Mouse (Mus musculus) hindbrain, embryonic 11.5 days (tissue): ENCODE data around the gene Als2. TPM values are rescaled to one million over a fixed set of nuclear protein-coding genes. Genes with fewer than 3 reads are reported as not detected.

ENCODE experiments used
- ATAC-seq: fragments of 200-750 bp; cut with Nextera tagmentation; 2 replicates; pipeline ENCODE4 v1.8.0; 2017; ENCODE audit warnings: mild to moderate bottlenecking, moderate TSS enrichment, moderate library complexity; ENCODE audit not compliant: low FRiP score
- DNase-seq: peaks from one replicate; pipeline ENCODE4 v3.0.0-alpha.2; 2015; ENCODE audit warnings: low spot score
- H3K27ac ChIP-seq: fragments of 300-500 bp; sonication (generic); 2 replicates; pipeline ENCODE4 v1.5.1; 2014; ENCODE audit warnings: mild to moderate bottlenecking, low read depth, low read length
- H3K27me3 ChIP-seq: fragments of 300-500 bp; sonication (generic); 2 replicates; pipeline ENCODE4 v1.6.1; 2014; ENCODE audit warnings: mild to moderate bottlenecking, low read length, moderate library complexity, mixed read lengths; ENCODE audit not compliant: control insufficient read depth, insufficient read depth
- H3K36me3 ChIP-seq: fragments of 300-500 bp; sonication (generic); 2 replicates; pipeline ENCODE4 v1.6.1; 2014; ENCODE audit warnings: mild to moderate bottlenecking, low read length, moderate library complexity, mixed read lengths; ENCODE audit not compliant: control insufficient read depth, insufficient read depth
- H3K4me1 ChIP-seq: fragments of 300-500 bp; sonication (generic); replicated peaks from 2 replicates; pipeline ENCODE4 v1.6.1; 2014; ENCODE audit warnings: low read length, mixed read lengths; ENCODE audit not compliant: control insufficient read depth, insufficient read depth
- H3K4me2 ChIP-seq: fragments of 300-500 bp; sonication (generic); replicated peaks from 2 replicates; pipeline ENCODE4 v1.6.1; 2014; ENCODE audit warnings: mild to moderate bottlenecking, low read depth, low read length
- H3K4me3 ChIP-seq: fragments of 300-500 bp; sonication (generic); 2 replicates; pipeline ENCODE4 v1.5.1; 2014; ENCODE audit warnings: low read depth, low read length
- H3K9ac ChIP-seq: fragments of 300-500 bp; sonication (generic); 2 replicates; pipeline ENCODE4 v1.6.1; 2014; ENCODE audit warnings: low read depth, low read length
- H3K9me3 ChIP-seq: fragments of 300-500 bp; sonication (generic); 2 replicates; pipeline ENCODE4 v1.6.1; 2016; ENCODE audit warnings: low read length; ENCODE audit not compliant: control insufficient read depth
- WGBS: fragments of 180-500 bp; shearing (Covaris S2); extraction: QIAGEN DNeasy Blood & Tissue Kit; methylation state at CpG from one replicate; pipeline ENCODE4 v1.1.7; 2014; 5-methylcytosine and 5-hydroxymethylcytosine counted together
- polyA plus RNA-seq: library from polyadenylated mRNA; unstranded; fragments of >200 nt; fragmentation: Nextera tagmentation; extraction: Ambion mirVana; gene quantifications from 2 replicates; pipeline ENCODE4 v1.2.1, GENCODE M21; 2014

Gene Als2
- polyA plus RNA-seq, 1 experiment from 2014 or later = 15.9 TPM

GRCm38 (mm10) chr1:59202367-59202766, 34.7 kb downstream of the Als2 start:
- Histone ChIP-seq H3K27ac (no peak overlapping the region), H3K4me2 (no peak overlapping the region), H3K36me3 (no peaks in the 10 kb centered on the region), H3K9ac (no peak overlapping the region), H3K4me3 (no peak overlapping the region), H3K4me1 (no peaks in the 10 kb centered on the region), H3K9me3 (no peaks in the 10 kb centered on the region), H3K27me3 (no peaks in the 10 kb centered on the region)
- DNase-seq (no peak), ATAC-seq (no peak)
- WGBS = 91% methylated on average over 10 of the region's 10 CpGs

GRCm38 (mm10) chr1:59201561-59201960, 35.5 kb downstream of the Als2 start:
- 79% methylated on average over 1 of the region's 1 CpGs for WGBS
- H3K27ac ChIP-seq = no peak overlapping the region

DNA sequence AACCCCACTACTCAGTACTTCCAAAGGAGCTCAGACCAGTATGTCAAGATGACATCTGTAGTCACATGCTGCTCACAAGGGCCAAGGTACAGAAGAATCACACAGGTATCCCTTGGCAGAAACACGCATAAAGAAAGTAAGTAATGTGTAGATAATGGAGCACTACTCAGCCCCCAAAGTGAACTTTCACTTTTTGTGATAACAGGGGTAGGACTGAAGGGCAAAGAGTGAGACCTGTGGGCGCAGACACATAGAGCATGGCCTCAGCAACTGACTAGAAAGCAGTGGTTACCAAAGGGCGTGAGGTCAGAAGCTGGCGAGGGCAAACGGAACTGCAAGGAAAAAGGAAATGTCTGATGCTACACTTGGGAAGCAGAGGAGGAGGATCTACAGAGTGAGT, 36.1 kb downstream of the Als2 start:
- Histone ChIP-seq H3K36me3 (no peaks in the 10 kb centered on the region), H3K27me3 (no peaks in the 10 kb centered on the region), H3K4me1 (no peaks in the 10 kb centered on the region), H3K27ac (no peak overlapping the region), H3K4me2 (no peak overlapping the region), H3K9ac (no peak overlapping the region), H3K9me3 (no peaks in the 10 kb centered on the region), H3K4me3 (no peak overlapping the region)
- ATAC-seq (no peak), DNase-seq (no peak)
- WGBS = 92% methylated on average over 5 of the region's 5 CpGs

More at GRCm38 (mm10) chr1:59201561-59201960, 35.5 kb downstream of the Als2 start:
- no peak overlapping the region for H3K9ac ChIP-seq
- no peak for ATAC-seq
- H3K4me1 ChIP-seq = no peaks in the 10 kb centered on the region
- no peak overlapping the region for H3K4me2 ChIP-seq
- no peak overlapping the region for H3K4me3 ChIP-seq
- no peaks in the 10 kb centered on the region for H3K36me3 ChIP-seq
- no peaks in the 10 kb centered on the region for H3K9me3 ChIP-seq
- DNase-seq = no peak
- no peaks in the 10 kb centered on the region for H3K27me3 ChIP-seq

DNA sequence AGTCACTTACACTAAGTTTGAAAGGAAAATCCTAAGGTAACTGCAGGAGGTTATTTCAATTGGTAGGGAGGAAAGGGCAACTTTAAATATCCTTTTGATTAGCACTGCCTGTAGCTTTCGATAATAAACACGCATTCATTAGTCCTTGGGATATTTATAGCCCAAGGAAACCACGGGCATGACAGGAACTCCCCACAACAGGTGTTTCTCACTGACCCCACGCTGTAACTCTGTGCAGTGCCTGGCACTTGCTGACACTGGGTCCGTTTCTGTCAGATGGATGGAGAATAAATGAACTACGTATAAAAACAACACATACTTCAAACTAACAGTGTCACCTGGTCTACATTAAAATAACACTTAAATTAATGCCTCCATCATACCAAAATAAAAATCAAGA, 42.1 kb downstream of the Als2 start:
- no peaks in the 10 kb centered on the region for H3K9me3 ChIP-seq
- H3K9ac ChIP-seq = no peak overlapping the region
- ATAC-seq = no peak
- H3K27ac ChIP-seq = no peak overlapping the region
- H3K36me3 ChIP-seq = no peaks in the 10 kb centered on the region
- H3K27me3 ChIP-seq = no peaks in the 10 kb centered on the region
- WGBS = 76% methylated on average over 6 of the region's 6 CpGs
- no peak for DNase-seq
- H3K4me3 ChIP-seq = no peak overlapping the region
- no peaks in the 10 kb centered on the region for H3K4me1 ChIP-seq
- no peak overlapping the region for H3K4me2 ChIP-seq

- 88% methylated on average over 5 of the region's 5 CpGs for WGBS
- Histone ChIP-seq H3K27ac (no peak overlapping the region), H3K4me2 (no peak overlapping the region), H3K27me3 (no peaks in the 10 kb centered on the region), H3K36me3 (no peaks in the 10 kb centered on the region), H3K4me1 (no peaks in the 10 kb centered on the region), H3K9me3 (no peaks in the 10 kb centered on the region), H3K4me3 (no peak overlapping the region), H3K9ac (no peak overlapping the region)
- DNase-seq = no peak
- ATAC-seq = no peak
Observed at GRCm38 (mm10) chr1:59187786-59188185, 49.2 kb downstream of the Als2 start.

DNA sequence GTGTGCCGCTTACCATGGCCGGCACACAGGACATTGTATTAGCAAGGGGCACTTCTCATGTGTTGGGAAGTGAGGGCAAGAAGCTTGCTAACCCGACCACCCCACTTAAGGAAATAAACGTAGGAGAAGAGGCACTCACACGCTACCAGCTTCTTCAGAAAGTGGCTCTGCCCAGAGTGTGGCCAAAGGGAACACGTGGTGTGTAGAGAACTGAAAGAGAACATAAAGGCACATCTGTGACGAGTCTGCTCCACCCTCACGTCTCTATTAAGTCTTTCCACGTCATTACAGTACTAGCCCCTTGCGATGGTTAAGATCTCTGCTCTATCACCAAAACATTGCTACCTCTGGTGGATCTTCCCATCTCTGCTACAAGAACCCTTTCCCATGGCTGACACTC, 50.7 kb downstream of the Als2 start:
- no peak overlapping the region for H3K4me3 ChIP-seq
- DNase-seq (no peak), ATAC-seq (no peak)
- no peaks in the 10 kb centered on the region for H3K36me3 ChIP-seq
- no peak overlapping the region for H3K27ac ChIP-seq
- no peak overlapping the region for H3K9ac ChIP-seq
- H3K27me3 ChIP-seq = no peaks in the 10 kb centered on the region
- WGBS = 89% methylated on average over 10 of the region's 10 CpGs
- H3K4me2 ChIP-seq = no peak overlapping the region
- H3K9me3 ChIP-seq = no peaks in the 10 kb centered on the region
- H3K4me1 ChIP-seq = no peaks in the 10 kb centered on the region

- no peak overlapping the region for H3K4me2 ChIP-seq
- H3K27me3 ChIP-seq = no peaks in the 10 kb centered on the region
- ATAC-seq (no peak), DNase-seq (no peak)
- no peak overlapping the region for H3K9ac ChIP-seq
- 95% methylated on average over 9 of the region's 9 CpGs for WGBS
- H3K9me3 ChIP-seq = no peaks in the 10 kb centered on the region
- no peak overlapping the region for H3K4me3 ChIP-seq
- no peaks in the 10 kb centered on the region for H3K4me1 ChIP-seq
- no peak overlapping the region for H3K27ac ChIP-seq
- H3K36me3 ChIP-seq = no peaks in the 10 kb centered on the region
Observed at GRCm38 (mm10) chr1:59185410-59185809, 51.6 kb downstream of the Als2 start.

GRCm38 (mm10) chr1:59183045-59183444, 54.0 kb downstream of the Als2 start:
- Histone ChIP-seq H3K36me3 (no peaks in the 10 kb centered on the region), H3K27me3 (no peaks in the 10 kb centered on the region), H3K4me3 (no peak overlapping the region), H3K27ac (no peak overlapping the region), H3K9me3 (no peaks in the 10 kb centered on the region), H3K4me1 (no peaks in the 10 kb centered on the region), H3K9ac (no peak overlapping the region), H3K4me2 (no peak overlapping the region)
- no peak for ATAC-seq
- 96% methylated on average over 4 of the region's 4 CpGs for WGBS
- no peak for DNase-seq

DNA sequence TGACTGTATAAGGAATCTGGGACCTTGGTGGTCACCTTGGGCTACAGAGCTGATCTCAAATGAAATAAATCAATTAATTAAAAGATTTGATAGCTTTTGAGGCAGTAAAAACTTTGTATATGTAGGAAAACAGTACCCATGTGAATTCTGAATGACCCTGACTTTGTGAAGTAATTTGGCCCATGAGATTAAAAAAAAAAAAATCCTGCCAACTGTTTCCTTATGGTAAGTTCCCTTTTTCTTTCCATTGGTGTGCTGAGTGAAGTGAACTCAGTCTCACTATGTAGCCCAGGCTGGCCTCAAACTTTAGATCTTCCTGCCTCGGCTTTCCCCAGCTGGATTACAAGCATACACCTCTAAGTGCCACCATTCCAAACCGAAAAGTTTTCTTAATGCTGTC, 54.7 kb downstream of the Als2 start:
- ATAC-seq (no peak), DNase-seq (no peak)
- Histone ChIP-seq H3K9me3 (no peaks in the 10 kb centered on the region), H3K27ac (no peak overlapping the region), H3K27me3 (no peaks in the 10 kb centered on the region), H3K4me3 (no peak overlapping the region), H3K4me2 (no peak overlapping the region), H3K4me1 (no peaks in the 10 kb centered on the region), H3K9ac (no peak overlapping the region), H3K36me3 (no peaks in the 10 kb centered on the region)
- WGBS = 98% methylated on average over 2 of the region's 2 CpGs
